Mouse (Mus musculus): Measurements from ENCODE around the gene Lamc2.

- TF ChIP-seq POLR2A (IDR thresholded peaks at IDR 0.05; ENCODE audit: borderline replicate concordance, extremely low read depth, low read depth, low read length) = no peak
- TF ChIP-seq CTCF (IDR thresholded peaks at IDR 0.05; ENCODE audit: insufficient read depth, low read length) = no peak
Observed at GRCm38 (mm10) chr1:153192379-153192778, 6.1 kb upstream of the Lamc2 start.

Data from lung, adult 2 months (tissue).